Mouse (Mus musculus) lung, embryonic 15.5 days (tissue): ENCODE results near the gene Lgals2. TPM values are rescaled to one million over a fixed set of nuclear protein-coding genes. Genes with fewer than 3 reads are reported as not detected.

Source experiments
- ATAC-seq: fragments of 200-750 bp; cut with Nextera tagmentation; 2 replicates; pipeline ENCODE4 v1.8.0; 2017; ENCODE audit warnings: moderate number of reproducible peaks, borderline replicate concordance; ENCODE audit not compliant: low FRiP score, low TSS enrichment; ENCODE audit errors: extremely low read depth
- H3K27ac ChIP-seq: fragments of 300-500 bp; sonication (generic); 2 replicates; pipeline ENCODE4 v1.5.1; 2015; ENCODE audit warnings: moderate library complexity, mild to moderate bottlenecking, inconsistent platforms
- H3K27me3 ChIP-seq: fragments of 300-500 bp; sonication (generic); 2 replicates; pipeline ENCODE4 v1.6.1; 2015; ENCODE audit warnings: inconsistent platforms
- H3K36me3 ChIP-seq: fragments of 300-500 bp; sonication (generic); 2 replicates; pipeline ENCODE4 v1.6.1; 2015; ENCODE audit warnings: inconsistent platforms
- H3K4me1 ChIP-seq: fragments of 300-500 bp; sonication (generic); 2 replicates; pipeline ENCODE4 v1.6.1; 2015; ENCODE audit warnings: inconsistent platforms
- H3K4me2 ChIP-seq: fragments of 300-500 bp; sonication (generic); 2 replicates; pipeline ENCODE4 v1.6.1; 2015; ENCODE audit warnings: inconsistent platforms, mild to moderate bottlenecking, moderate library complexity
- H3K4me3 ChIP-seq: fragments of 300-500 bp; sonication (generic); 2 replicates; pipeline ENCODE4 v1.5.1; 2015; ENCODE audit warnings: mild to moderate bottlenecking, inconsistent platforms
- H3K9ac ChIP-seq: fragments of 300-500 bp; sonication (generic); 2 replicates; pipeline ENCODE4 v1.6.1; 2015; ENCODE audit warnings: inconsistent platforms
- H3K9me3 ChIP-seq: fragments of 300-500 bp; sonication (generic); 2 replicates; pipeline ENCODE4 v1.6.1; 2016; ENCODE audit warnings: inconsistent platforms
- WGBS: fragments of 180-500 bp; shearing (Covaris S2); methylation state at CpG from one replicate; pipeline ENCODE4 v1.1.7; 2015; 5-methylcytosine and 5-hydroxymethylcytosine counted together
- microRNA-seq: library from miRNA; unstranded; fragments of <30 nt; microRNA quantifications from one replicate; pipeline ENCODE4, GENCODE M21; 2016
- polyA plus RNA-seq: library from polyadenylated mRNA; unstranded; fragments of >200 nt; fragmentation: Nextera tagmentation; extraction: Ambion mirVana; gene quantifications from 2 replicates; pipeline ENCODE4 v1.2.1, GENCODE M21; 2015

Gene Lgals2
- polyA plus RNA-seq, 1 experiment from 2014 or later: 0.72 TPM

DNA sequence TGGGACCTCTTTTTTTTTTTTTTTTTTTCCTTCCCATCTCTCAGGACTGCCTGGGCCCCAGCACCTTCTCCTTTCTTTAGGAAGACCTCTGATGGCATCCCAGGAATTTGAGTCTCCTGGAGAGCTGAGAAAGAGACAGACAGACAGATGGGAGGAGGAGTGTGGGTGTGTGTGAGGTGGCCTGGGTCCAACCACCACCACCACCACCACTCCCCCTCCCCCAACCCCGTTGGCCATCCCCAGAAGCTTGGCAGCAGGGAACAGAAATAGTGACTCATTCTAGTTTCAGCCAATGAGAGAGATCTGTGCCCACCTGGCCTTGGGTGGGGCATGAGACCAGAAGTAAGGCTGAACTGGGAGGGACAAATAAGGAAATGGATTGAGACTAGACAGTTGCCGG, 48.7 kb downstream of the Lgals2 start:
- H3K4me3 ChIP-seq: no peak overlapping the region
- H3K27me3 ChIP-seq: peaks cover 10% of the 10 kb centered on the region
- H3K4me1 ChIP-seq: peaks cover 53% of the 10 kb centered on the region
- no peak overlapping the region for H3K4me2 ChIP-seq
- H3K9me3 ChIP-seq: no peaks in the 10 kb centered on the region
- H3K27ac ChIP-seq: no peak overlapping the region
- H3K9ac ChIP-seq: no peak overlapping the region
- ATAC-seq: no peak
- H3K36me3 ChIP-seq: no peaks in the 10 kb centered on the region
- 33% methylated on average over 2 of the region's 2 CpGs for WGBS

DNA sequence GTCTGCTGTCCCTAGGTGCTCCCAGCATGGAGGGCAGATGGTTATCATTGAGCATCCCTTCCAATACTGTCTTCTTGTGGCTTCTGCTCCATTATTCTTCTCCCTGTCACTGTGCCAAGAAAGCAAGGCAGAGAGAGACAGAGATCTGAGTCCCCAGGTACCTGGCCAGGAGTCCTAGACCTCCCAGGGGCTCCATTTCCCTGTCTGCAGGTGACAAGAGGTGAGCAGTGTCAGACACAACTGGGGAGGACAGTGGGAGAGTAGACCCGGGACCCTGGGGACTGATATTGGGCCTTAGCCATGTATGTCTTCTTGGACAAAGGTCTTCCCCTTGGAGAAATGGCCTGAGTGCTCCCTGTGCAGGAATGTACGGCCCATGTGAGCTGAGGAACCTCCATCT, 50.0 kb downstream of the Lgals2 start:
- no peak overlapping the region for H3K9ac ChIP-seq
- no peak overlapping the region for H3K27ac ChIP-seq
- H3K36me3 ChIP-seq: no peaks in the 10 kb centered on the region
- H3K4me3 ChIP-seq: no peak overlapping the region
- no peak for ATAC-seq
- 69% methylated on average over 2 of the region's 2 CpGs for WGBS
- no peaks in the 10 kb centered on the region for H3K9me3 ChIP-seq
- H3K4me1 ChIP-seq: peaks cover 63% of the 10 kb centered on the region
- H3K4me2 ChIP-seq: no peak overlapping the region
- peaks cover 16% of the 10 kb centered on the region for H3K27me3 ChIP-seq

DNA sequence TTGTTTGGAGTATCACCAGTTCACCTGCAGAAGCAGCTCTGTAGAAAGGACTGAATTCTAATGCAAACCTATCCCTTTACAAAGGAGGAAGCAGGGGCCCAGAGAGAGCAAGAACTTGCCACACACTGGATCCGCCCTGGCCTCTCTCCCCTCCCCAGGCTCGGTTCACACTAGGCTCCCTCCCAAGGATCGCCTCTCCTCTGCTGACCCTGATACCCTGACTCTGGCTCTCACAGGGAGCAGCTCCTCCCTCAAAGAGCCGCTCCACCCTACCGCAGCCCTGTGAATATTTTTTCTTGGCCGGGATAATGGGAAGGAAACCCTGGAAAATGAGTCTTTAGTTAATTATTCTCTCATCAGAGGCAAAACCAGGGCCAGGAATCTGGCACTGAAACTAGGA, 51.0 kb downstream of the Lgals2 start:
- no peaks in the 10 kb centered on the region for H3K9me3 ChIP-seq
- H3K36me3 ChIP-seq: no peaks in the 10 kb centered on the region
- H3K4me2 ChIP-seq: 0 out of 2 replicates have a peak overlapping the region, but pooled peaks have one; percentile 6
- ATAC-seq: no peak
- peaks cover 16% of the 10 kb centered on the region for H3K27me3 ChIP-seq
- peaks cover 57% of the 10 kb centered on the region for H3K4me1 ChIP-seq
- peak overlapping the region; percentile 86 for H3K27ac ChIP-seq
- H3K4me3 ChIP-seq: no peak overlapping the region
- WGBS: 14% methylated on average over 6 of the region's 6 CpGs
- no peak overlapping the region for H3K9ac ChIP-seq

DNA sequence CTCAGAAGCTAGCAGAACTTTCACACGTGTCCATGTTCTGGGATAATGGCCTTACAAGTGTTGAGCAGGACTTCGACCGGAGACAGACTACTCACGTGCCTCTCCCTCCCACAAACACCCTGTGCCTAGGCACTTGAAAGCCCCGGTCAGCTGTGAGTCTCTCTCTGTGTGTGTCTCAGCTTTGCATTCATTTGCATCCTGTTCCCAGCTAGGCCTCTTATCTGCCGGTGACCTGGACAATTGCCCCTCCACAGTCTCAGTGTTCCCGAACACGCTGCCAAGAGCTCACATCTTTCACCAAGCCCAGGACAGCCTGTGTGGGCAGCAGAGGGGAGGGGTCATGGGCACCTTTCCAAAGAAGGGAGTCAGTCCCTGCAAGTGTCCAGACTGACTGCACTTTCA, 51.8 kb downstream of the Lgals2 start:
- no peak overlapping the region for H3K9ac ChIP-seq
- H3K4me3 ChIP-seq: 0 out of 2 replicates have a peak overlapping the region, but pooled peaks have one; percentile 71
- peaks cover 60% of the 10 kb centered on the region for H3K4me1 ChIP-seq
- peak; percentile 44; the same call in 1 of the 2 replicates for ATAC-seq
- 7% methylated on average over 8 of the region's 8 CpGs for WGBS
- H3K36me3 ChIP-seq: no peaks in the 10 kb centered on the region
- no peaks in the 10 kb centered on the region for H3K9me3 ChIP-seq
- H3K27me3 ChIP-seq: peaks cover 16% of the 10 kb centered on the region
- peak overlapping the region; percentile 86 for H3K27ac ChIP-seq
- H3K4me2 ChIP-seq: peak overlapping the region; percentile 96

DNA sequence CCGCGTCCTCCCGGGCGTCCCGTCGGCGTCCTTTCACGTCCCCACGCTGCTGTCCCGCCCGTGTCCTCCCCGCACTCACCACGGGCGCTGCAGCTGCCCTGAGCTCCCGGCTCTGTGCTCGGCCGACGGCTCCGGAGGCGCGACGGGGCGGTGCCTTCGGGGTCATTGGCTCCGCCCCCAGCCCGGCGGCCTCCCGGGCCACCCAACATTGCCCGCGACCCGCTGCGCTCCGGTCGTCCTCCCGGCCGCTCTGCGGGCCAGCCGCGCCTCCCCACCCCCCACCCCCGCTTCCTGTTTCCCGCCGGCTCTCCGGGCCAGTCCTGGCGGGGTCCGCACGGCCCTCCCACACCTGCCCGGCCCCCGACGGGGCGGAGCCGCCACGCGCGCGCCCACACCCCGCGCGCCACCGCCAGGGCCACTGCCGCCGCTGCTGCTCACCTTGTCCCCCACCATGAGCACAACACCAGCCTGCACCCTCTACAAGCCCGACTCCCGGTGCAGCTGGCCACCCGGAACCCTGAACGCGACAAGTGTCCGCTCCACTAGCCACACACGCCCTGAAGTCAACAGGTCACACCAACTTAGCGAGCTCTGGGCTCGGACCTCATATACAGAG, 52.4 kb downstream of the Lgals2 start, which contains the start of gene Card10:
Gene Card10, minus strand, starts transcription at position 267 of the 616 bp plus-strand sequence.
- H3K4me1 ChIP-seq: peaks cover 60% of the 10 kb centered on the region
- H3K4me2 ChIP-seq: peak within 1 kb of the TSS; percentile 96
- peak within 1 kb of the TSS; percentile 66 for H3K9ac ChIP-seq
- H3K27ac ChIP-seq: peak within 1 kb of the TSS; percentile 86
- H3K27me3 ChIP-seq: peaks cover 16% of the 10 kb centered on the region
- WGBS: under 1% methylated on average over 57 of the region's 70 CpGs
- ATAC-seq: peak; percentile 66
- H3K9me3 ChIP-seq: no peaks in the 10 kb centered on the region
- H3K36me3 ChIP-seq: no peaks in the 10 kb centered on the region
- H3K4me3 ChIP-seq: peak within 1 kb of the TSS; percentile 71

DNA sequence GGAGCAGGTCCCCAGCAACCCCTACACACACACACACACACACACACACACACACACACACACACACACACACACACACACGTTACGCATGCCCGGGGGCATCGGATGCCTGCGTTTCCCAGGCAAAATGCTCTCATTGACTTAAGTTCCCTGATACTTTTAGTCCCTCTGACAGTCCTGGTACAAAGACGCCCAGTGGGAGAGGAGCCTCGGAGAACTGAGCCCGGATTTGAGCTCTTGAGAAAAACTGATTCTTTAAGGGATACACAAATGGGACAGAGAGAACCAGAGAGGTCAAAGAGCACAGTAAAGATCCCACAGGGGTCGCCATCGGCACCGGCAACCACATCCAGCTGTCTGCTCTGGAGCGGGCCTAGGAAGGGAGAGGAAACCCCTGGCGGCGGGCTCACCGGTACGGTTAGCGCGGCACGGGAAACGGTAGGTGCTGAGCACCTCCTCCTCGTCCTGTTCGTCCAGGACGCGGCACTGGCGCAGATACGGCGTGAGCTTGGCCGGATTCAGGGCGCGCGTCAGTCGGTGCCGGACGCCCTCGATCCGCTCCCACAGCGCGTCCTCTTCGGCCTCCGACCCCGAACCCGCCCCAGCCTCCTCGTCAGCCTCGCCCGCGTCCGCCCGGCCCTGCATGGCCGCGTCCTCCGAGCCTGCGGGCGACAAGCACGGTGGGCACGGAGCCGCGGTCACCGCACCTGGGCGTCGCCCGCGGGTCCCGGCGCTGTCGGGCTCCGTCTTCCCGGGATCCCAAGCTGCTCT, 53.2 kb downstream of the Lgals2 start:
- Histone ChIP-seq H3K9me3 (no peaks in the 10 kb centered on the region), H3K4me3 (peak overlapping the region; percentile 71), H3K4me2 (peak overlapping the region; percentile 96), H3K27ac (peak overlapping the region; percentile 86), H3K9ac (peak overlapping the region; percentile 66), H3K27me3 (peaks cover 16% of the 10 kb centered on the region), H3K36me3 (0 out of 2 replicates have a peak, but pooled peaks cover 3% of the 10 kb centered on the region), H3K4me1 (peaks cover 59% of the 10 kb centered on the region)
- peak; percentile 3; the same call in 1 of the 2 replicates for ATAC-seq
- WGBS: 4% methylated on average over 54 of the region's 67 CpGs

DNA sequence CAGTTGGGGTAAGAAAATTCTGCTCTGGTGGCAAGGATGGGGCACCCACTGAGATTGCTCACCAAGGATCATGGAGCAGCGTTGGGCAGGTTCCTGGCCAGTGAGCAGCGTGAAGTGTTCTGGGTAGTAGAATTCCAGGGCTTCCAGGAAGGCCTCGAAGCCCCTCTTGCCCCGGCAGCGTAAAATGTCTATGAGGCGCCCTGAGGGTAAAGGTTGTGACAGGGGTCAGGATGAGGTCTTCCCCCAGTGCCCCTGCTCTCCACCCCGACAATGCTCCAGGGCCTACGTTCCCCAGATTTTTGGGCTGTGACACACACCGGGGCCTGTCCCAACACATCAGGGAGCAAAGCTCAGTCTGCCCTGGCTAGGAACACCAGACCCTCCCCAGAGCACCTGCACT, 53.8 kb downstream of the Lgals2 start:
- H3K4me1 ChIP-seq: peaks cover 56% of the 10 kb centered on the region
- peak overlapping the region; percentile 96 for H3K4me2 ChIP-seq
- 64% methylated on average over 9 of the region's 9 CpGs for WGBS
- peaks cover 16% of the 10 kb centered on the region for H3K27me3 ChIP-seq
- no peak overlapping the region for H3K27ac ChIP-seq
- H3K36me3 ChIP-seq: 0 out of 2 replicates have a peak, but pooled peaks cover 3% of the 10 kb centered on the region
- no peaks in the 10 kb centered on the region for H3K9me3 ChIP-seq
- H3K4me3 ChIP-seq: peak overlapping the region; percentile 71
- no peak overlapping the region for H3K9ac ChIP-seq
- ATAC-seq: no peak

Small RNA genes within 50 kb of the gene (microRNA-seq; reads per million reads assigned to microRNA genes)
- not detected for gene Mir6955

Other genes starting within 250 kb of the Lgals2 start
- gene Elfn2, start 136.8 kb downstream of the Lgals2 start, polyA plus RNA-seq: 0.06 and 0.08 TPM in 2 replicates
- 42.1 and 45.0 TPM in 2 replicates for gene Mfng, start 82.1 kb downstream of the Lgals2 start, polyA plus RNA-seq
- gene Card10, start 52.5 kb downstream of the Lgals2 start, polyA plus RNA-seq: 7.1 and 7.6 TPM in 2 replicates
- gene Cdc42ep1, start 12.9 kb downstream of the Lgals2 start, polyA plus RNA-seq: 105 and 109 TPM in 2 replicates
- 54.0 and 56.2 TPM in 2 replicates for gene Gga1, start 21.7 kb upstream of the Lgals2 start, polyA plus RNA-seq
- gene Gm49510, start 44.1 kb upstream of the Lgals2 start, polyA plus RNA-seq: 0.18 and 0.60 TPM in 2 replicates
- 31.9 and 35.5 TPM in 2 replicates for gene Sh3bp1, start 44.2 kb upstream of the Lgals2 start, polyA plus RNA-seq
- gene Pdxp, start 58.4 kb upstream of the Lgals2 start, polyA plus RNA-seq: 13.3 and 13.8 TPM in 2 replicates
- gene Lgals1, start 71.2 kb upstream of the Lgals2 start, polyA plus RNA-seq: 804 and 851 TPM in 2 replicates
- 46.9 and 47.8 TPM in 2 replicates for gene Nol12, start 79.4 kb upstream of the Lgals2 start, polyA plus RNA-seq
- 39.2 and 44.9 TPM in 2 replicates for gene Triobp, start 92.2 kb upstream of the Lgals2 start, polyA plus RNA-seq
- 560 and 562 TPM in 2 replicates for gene H1f0, start 172.9 kb upstream of the Lgals2 start, polyA plus RNA-seq
- gene Galr3, start 186.4 kb upstream of the Lgals2 start, polyA plus RNA-seq: not detected in 2 replicates
- 57.0 and 61.0 TPM in 2 replicates for gene Ankrd54, start 207.4 kb upstream of the Lgals2 start, polyA plus RNA-seq
- 223 and 225 TPM in 2 replicates for gene Eif3l, start 219.7 kb upstream of the Lgals2 start, polyA plus RNA-seq